Mouse (Mus musculus) thymus, adult 2 months (tissue): ENCODE measurements around the gene Gins1.
A peak's percentile ranks its signal among the peaks of the same experiment; 100 is the strongest.

ENCODE experiments used
- CTCF ChIP-seq: fragments of 200-500 bp; IDR thresholded peaks from 2 replicates; pipeline ENCODE4 v1.5.1; 2012; ENCODE audit warnings: mild to moderate bottlenecking, control low read depth, low read length, moderate library complexity, borderline replicate concordance; ENCODE audit not compliant: control insufficient read depth, poor library complexity, insufficient read depth; ENCODE audit errors: extremely low read depth
- POLR2A ChIP-seq: fragments of 200-500 bp; IDR thresholded peaks from 2 replicates; pipeline ENCODE4 v1.6.1; 2012; ENCODE audit warnings: mild to moderate bottlenecking, low read length, control low read depth, moderate library complexity; ENCODE audit not compliant: control insufficient read depth, poor library complexity, insufficient read depth; ENCODE audit errors: extremely low read depth

GRCm38 (mm10) chr2:150904272-150904935 lies 796 bp upstream of the Gins1 start, which contains the start of gene Abhd12:
- TF ChIP-seq CTCF (no peak), POLR2A (peak; percentile 81)
